Mouse (Mus musculus): ENCODE results near the gene Gm49711. TPM values are rescaled to one million over a fixed set of nuclear protein-coding genes. Genes with fewer than 3 reads are reported as not detected.
A peak's percentile ranks its signal among the peaks of the same experiment; 100 is the strongest.
"Not testable (repeated sequence)": the region's sequence is repeated elsewhere in the genome, so short reads cannot be mapped to it uniquely, and the experiment has no call there.

The Gm49711 gene
- polyA plus RNA-seq, 1 experiment from 2014 or later = not detected

- Histone ChIP-seq H3K27ac (no peak overlapping the region), H3K27me3 (no peaks in the 10 kb centered on the region), H3K9ac (replicated peaks) (no peak overlapping the region), H3K4me3 (replicated peaks) (no peak overlapping the region), H3K4me1 (replicated peaks) (peaks cover 28% of the 10 kb centered on the region), H3K9me3 (0 out of 2 replicates have a peak, but pooled peaks cover 3% of the 10 kb centered on the region), H3K4me2 (no peak overlapping the region), H3K36me3 (peaks cover 79% of the 10 kb centered on the region)
- 86% methylated on average over 2 of the region's 2 CpGs for WGBS
- ATAC-seq (ENCODE audit: insufficient number of reproducible peaks, insufficient read depth, low FRiP score, low TSS enrichment, low read depth) = no peak
Observed at GRCm38 (mm10) chr16:92064801-92065200, 6.7 kb downstream of the Gm49711 start.

GRCm38 (mm10) chr16:92070338-92070737 is 12.2 kb downstream of the Gm49711 start:
- 93% methylated on average over 8 of the region's 8 CpGs for WGBS
- Histone ChIP-seq H3K9ac (replicated peaks) (no peak overlapping the region), H3K4me1 (replicated peaks) (peaks cover 18% of the 10 kb centered on the region; the same call in 1 of the 2 replicates), H3K27me3 (no peaks in the 10 kb centered on the region), H3K36me3 (peaks cover 57% of the 10 kb centered on the region), H3K9me3 (no peaks in the 10 kb centered on the region), H3K4me2 (no peak overlapping the region), H3K4me3 (replicated peaks) (no peak overlapping the region), H3K27ac (no peak overlapping the region)
- ATAC-seq (ENCODE audit: insufficient number of reproducible peaks, insufficient read depth, low FRiP score, low TSS enrichment, low read depth) = no peak

- peaks cover 40% of the 10 kb centered on the region for H3K36me3 ChIP-seq
- H3K27ac ChIP-seq = no peak overlapping the region
- ATAC-seq (ENCODE audit: insufficient number of reproducible peaks, insufficient read depth, low FRiP score, low TSS enrichment, low read depth) = no peak
- no peaks in the 10 kb centered on the region for H3K4me1 ChIP-seq (replicated peaks)
- 94% methylated on average over 8 of the region's 8 CpGs for WGBS
- H3K4me3 ChIP-seq (replicated peaks) = no peak overlapping the region
- no peak overlapping the region for H3K9ac ChIP-seq (replicated peaks)
- no peaks in the 10 kb centered on the region for H3K27me3 ChIP-seq
- H3K4me2 ChIP-seq = no peak overlapping the region
- no peaks in the 10 kb centered on the region for H3K9me3 ChIP-seq
Observed at GRCm38 (mm10) chr16:92076797-92077196, 18.7 kb downstream of the Gm49711 start.

GRCm38 (mm10) chr16:92083771-92084453 is 25.8 kb downstream of the Gm49711 start:
- Histone ChIP-seq H3K36me3 (peaks cover 24% of the 10 kb centered on the region), H3K27me3 (no peaks in the 10 kb centered on the region), H3K4me3 (replicated peaks) (no peak overlapping the region), H3K9ac (replicated peaks) (no peak overlapping the region), H3K4me2 (no peak overlapping the region), H3K4me1 (replicated peaks) (peaks cover 15% of the 10 kb centered on the region), H3K27ac (no peak overlapping the region), H3K9me3 (no peaks in the 10 kb centered on the region)
- 83% methylated on average over 10 of the region's 10 CpGs for WGBS
- no peak for ATAC-seq (ENCODE audit: insufficient number of reproducible peaks, insufficient read depth, low FRiP score, low TSS enrichment, low read depth)

DNA sequence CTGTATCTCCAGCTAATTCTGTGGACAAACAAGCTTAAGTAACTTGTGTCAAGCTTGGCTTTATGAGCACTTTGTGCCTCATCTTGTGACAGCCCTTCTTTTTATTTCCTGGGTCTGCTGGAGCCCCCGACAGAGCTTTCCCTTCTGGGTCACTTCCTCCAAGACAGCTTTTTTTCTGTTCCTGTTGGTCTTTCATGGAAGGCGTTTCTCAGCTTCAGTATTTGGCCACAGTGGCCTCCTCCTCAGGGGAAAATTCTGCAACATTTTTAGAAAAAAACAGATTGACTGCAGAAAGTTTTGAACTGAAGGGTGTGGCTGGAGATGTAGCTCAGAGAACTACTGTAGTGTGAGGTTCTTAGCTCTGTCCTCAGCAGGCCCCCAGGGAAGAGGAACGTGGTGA is 31.1 kb downstream of the Gm49711 start:
- H3K36me3 ChIP-seq = no peaks in the 10 kb centered on the region
- H3K4me3 ChIP-seq (replicated peaks) = no peak overlapping the region
- H3K9me3 ChIP-seq = no peaks in the 10 kb centered on the region
- no peak overlapping the region for H3K9ac ChIP-seq (replicated peaks)
- no peak for ATAC-seq (ENCODE audit: insufficient number of reproducible peaks, insufficient read depth, low FRiP score, low TSS enrichment, low read depth)
- no peaks in the 10 kb centered on the region; the same call in 1 of the 2 replicates for H3K27me3 ChIP-seq
- no peak overlapping the region for H3K4me2 ChIP-seq
- WGBS = 54% methylated on average over 3 of the region's 3 CpGs
- no peak overlapping the region for H3K27ac ChIP-seq
- H3K4me1 ChIP-seq (replicated peaks) = peaks cover 22% of the 10 kb centered on the region

- WGBS = 95% methylated on average over 5 of the region's 5 CpGs
Observed at GRCm38 (mm10) chr16:92091876-92092275, 33.8 kb downstream of the Gm49711 start.

GRCm38 (mm10) chr16:92098351-92099051 is 40.4 kb downstream of the Gm49711 start:
- Histone ChIP-seq H3K4me2 (no peak overlapping the region), H3K4me3 (replicated peaks) (no peak overlapping the region), H3K27ac (peak overlapping the region; percentile 51), H3K36me3 (peaks cover 18% of the 10 kb centered on the region), H3K9ac (replicated peaks) (no peak overlapping the region), H3K4me1 (replicated peaks) (peaks cover 37% of the 10 kb centered on the region), H3K9me3 (no peaks in the 10 kb centered on the region), H3K27me3 (peaks cover 29% of the 10 kb centered on the region)
- 0 out of 2 replicates have a peak, but pooled peaks have one; percentile 42 for ATAC-seq (ENCODE audit: insufficient number of reproducible peaks, insufficient read depth, low FRiP score, low TSS enrichment, low read depth)
- WGBS = 16% methylated on average over 10 of the region's 10 CpGs

More at GRCm38 (mm10) chr16:92091876-92092275, 33.8 kb downstream of the Gm49711 start:
- Histone ChIP-seq H3K4me3 (replicated peaks) (no peak overlapping the region), H3K36me3 (peaks cover 3% of the 10 kb centered on the region; the same call in 1 of the 2 replicates), H3K9me3 (no peaks in the 10 kb centered on the region), H3K4me1 (replicated peaks) (peaks cover 10% of the 10 kb centered on the region), H3K4me2 (no peak overlapping the region), H3K27ac (no peak overlapping the region), H3K9ac (replicated peaks) (no peak overlapping the region), H3K27me3 (peaks cover 15% of the 10 kb centered on the region)
- no peak for ATAC-seq (ENCODE audit: insufficient number of reproducible peaks, insufficient read depth, low FRiP score, low TSS enrichment, low read depth)

GRCm38 (mm10) chr16:92099598-92099997 is 41.5 kb downstream of the Gm49711 start:
- H3K4me2 ChIP-seq = no peak overlapping the region
- ATAC-seq (ENCODE audit: insufficient number of reproducible peaks, insufficient read depth, low FRiP score, low TSS enrichment, low read depth) = no peak
- no peak overlapping the region for H3K4me3 ChIP-seq (replicated peaks)
- WGBS = 82% methylated on average over 16 of the region's 16 CpGs
- peak overlapping the region; percentile 4; the same call in 1 of the 2 replicates for H3K27ac ChIP-seq
- H3K36me3 ChIP-seq = peaks cover 15% of the 10 kb centered on the region; the same call in 1 of the 2 replicates
- no peaks in the 10 kb centered on the region for H3K9me3 ChIP-seq
- H3K4me1 ChIP-seq (replicated peaks) = peaks cover 39% of the 10 kb centered on the region
- peaks cover 26% of the 10 kb centered on the region for H3K27me3 ChIP-seq
- no peak overlapping the region for H3K9ac ChIP-seq (replicated peaks)

DNA sequence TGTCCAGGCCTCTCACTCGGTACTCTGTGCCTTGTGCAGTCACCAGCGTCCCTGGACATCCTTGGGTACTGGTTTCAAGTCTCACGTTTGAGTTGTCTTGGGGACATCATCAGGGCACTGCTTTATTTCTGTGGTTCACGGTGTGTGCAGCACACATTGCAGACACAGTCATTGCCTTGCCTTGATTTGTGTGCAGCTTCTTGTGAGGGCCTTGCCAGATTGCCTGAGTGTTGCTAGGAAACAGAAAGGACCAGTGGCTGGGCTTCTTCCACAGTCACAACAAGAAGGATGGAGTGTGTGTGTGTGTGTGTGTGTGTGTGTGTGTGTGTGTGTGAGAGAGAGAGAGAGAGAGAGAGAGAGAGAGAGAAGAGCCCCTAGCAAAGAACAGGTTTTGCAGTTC is 42.0 kb downstream of the Gm49711 start:
- Histone ChIP-seq H3K4me3 (replicated peaks) (no peak overlapping the region), H3K9me3 (no peaks in the 10 kb centered on the region), H3K27me3 (peaks cover 25% of the 10 kb centered on the region), H3K27ac (no peak overlapping the region), H3K4me1 (replicated peaks) (peaks cover 39% of the 10 kb centered on the region), H3K36me3 (peaks cover 15% of the 10 kb centered on the region; the same call in 1 of the 2 replicates), H3K4me2 (no peak overlapping the region), H3K9ac (replicated peaks) (peak overlapping the region; percentile 45; the same call in 1 of the 2 replicates)
- 71% methylated on average over 4 of the region's 4 CpGs for WGBS
- no peak for ATAC-seq (ENCODE audit: insufficient number of reproducible peaks, insufficient read depth, low FRiP score, low TSS enrichment, low read depth)

- Histone ChIP-seq H3K9ac (replicated peaks) (no peak overlapping the region), H3K4me1 (replicated peaks) (peaks cover 39% of the 10 kb centered on the region), H3K4me2 (no peak overlapping the region), H3K9me3 (no peaks in the 10 kb centered on the region), H3K27ac (no peak overlapping the region), H3K27me3 (peaks cover 14% of the 10 kb centered on the region), H3K4me3 (replicated peaks) (no peak overlapping the region), H3K36me3 (peaks cover 15% of the 10 kb centered on the region; the same call in 1 of the 2 replicates)
- WGBS = 85% methylated on average over 5 of the region's 5 CpGs
- ATAC-seq (ENCODE audit: insufficient number of reproducible peaks, insufficient read depth, low FRiP score, low TSS enrichment, low read depth) = no peak
Observed at GRCm38 (mm10) chr16:92102115-92102514, 44.0 kb downstream of the Gm49711 start.

DNA sequence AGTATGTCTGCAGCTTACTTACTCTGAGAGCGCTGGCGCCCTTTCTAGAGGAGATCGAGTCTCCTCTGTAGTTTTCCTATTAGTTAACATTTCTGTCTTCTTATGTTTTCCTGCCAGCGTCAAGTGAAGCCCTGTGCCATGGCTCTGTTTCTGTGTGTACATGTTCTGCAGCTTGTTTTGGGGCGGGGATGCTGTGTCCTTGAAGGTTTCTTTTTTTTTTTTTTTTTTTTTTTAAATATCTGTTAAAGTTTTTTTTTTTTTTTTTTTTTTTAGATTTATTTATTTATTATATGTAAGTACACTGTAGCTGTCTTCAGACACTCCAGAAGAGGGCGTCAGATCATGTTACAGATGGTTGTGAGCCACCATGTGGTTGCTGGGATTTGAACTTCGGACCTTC is 44.8 kb downstream of the Gm49711 start:
- H3K4me3 ChIP-seq (replicated peaks); H3K9ac ChIP-seq (replicated peaks); H3K27ac ChIP-seq; ATAC-seq (ENCODE audit: insufficient number of reproducible peaks, insufficient read depth, low FRiP score, low TSS enrichment, low read depth); H3K4me2 ChIP-seq; H3K9me3 ChIP-seq: not testable (repeated sequence)
- peaks cover 15% of the 10 kb centered on the region; the same call in 1 of the 2 replicates for H3K36me3 ChIP-seq
- peaks cover 33% of the 10 kb centered on the region for H3K4me1 ChIP-seq (replicated peaks)
- H3K27me3 ChIP-seq = peaks cover 14% of the 10 kb centered on the region; the same call in 1 of the 2 replicates
- WGBS = 91% methylated on average over 7 of the region's 7 CpGs

Data from limb, embryonic 12.5 days (tissue).